Mouse (Mus musculus) CH12.LX (cell line): ENCODE measurements at regions not wholly inside any gene's neighbourhood (a gene's known extent, or its start where the extent isn't known, plus 50 kb on each side); places are given as distances from the start of the nearest gene placed in this dataset.

Experiments
- DNase-seq: peaks from one replicate; pipeline ENCODE4 v3.0.0-alpha.2; 2013; ENCODE audit errors: extremely low read depth
- H3K27ac ChIP-seq: 2 replicates; pipeline ENCODE4 v1.5.1; 2012; ENCODE audit warnings: low read depth, mild to moderate bottlenecking, control low read depth, moderate library complexity; ENCODE audit not compliant: insufficient read depth
- H3K27me3 ChIP-seq: replicated peaks from 2 replicates; pipeline ENCODE3; 2012; ENCODE audit warnings: inconsistent platforms
- H3K36me3 ChIP-seq, 2 experiments: replicated peaks in 1 of 2; 2 replicates each; pipeline versions ENCODE3 to v1.6.1; 2012; ENCODE audit warnings: inconsistent platforms in 1 of 2, low read length in 1 of 2, mild to moderate bottlenecking in 1 of 2, mixed read lengths in 1 of 2, moderate library complexity in 1 of 2; ENCODE audit not compliant: control insufficient read depth in 1 of 2, insufficient read depth in 1 of 2
- H3K4me1 ChIP-seq, 2 experiments: 2 replicates each; pipeline ENCODE4 v1.6.1; 2012; ENCODE audit warnings: inconsistent platforms in 1 of 2, moderate library complexity in 1 of 2; ENCODE audit not compliant: insufficient read depth in 2 of 2, control insufficient read depth in 1 of 2
- H3K4me2 ChIP-seq: 2 replicates; pipeline ENCODE4 v1.6.1; 2012; ENCODE audit warnings: low read depth, mild to moderate bottlenecking, control low read depth; ENCODE audit not compliant: poor library complexity, insufficient read depth, severe bottlenecking
- H3K4me3 ChIP-seq, 3 experiments: fragments of 150-350 bp in 1 of 3; sonication (generic) in 1 of 3; replicated peaks in 1 of 3; 2 replicates each; pipeline versions ENCODE3 to v1.5.1; 2011 to 2012; ENCODE audit warnings: low read depth in 2 of 3, low read length in 2 of 3, mild to moderate bottlenecking in 2 of 3, moderate library complexity in 2 of 3, control low read depth in 1 of 3, improper control_type of control experiment in 1 of 3, inconsistent platforms in 1 of 3, mixed read lengths in 1 of 3; ENCODE audit not compliant: poor library complexity in 1 of 3
- H3K79me2 ChIP-seq: replicated peaks from 2 replicates; pipeline ENCODE4 v1.6.1; 2012; ENCODE audit warnings: mild to moderate bottlenecking, moderate library complexity; ENCODE audit not compliant: control insufficient read depth, poor library complexity, insufficient read depth, severe bottlenecking; ENCODE audit errors: extremely low read depth
- H3K9ac ChIP-seq: 2 replicates; pipeline ENCODE4 v1.6.1; 2012; ENCODE audit warnings: low read depth, mild to moderate bottlenecking, control low read depth, moderate library complexity; ENCODE audit not compliant: insufficient read depth
- H3K9me3 ChIP-seq: replicated peaks from 2 replicates; pipeline ENCODE3; 2012; ENCODE audit warnings: low read length, inconsistent platforms, mixed read lengths
- BHLHE40 ChIP-seq: IDR thresholded peaks from 2 replicates; pipeline ENCODE4 v1.6.1; 2011; ENCODE audit warnings: mild to moderate bottlenecking, low read depth, low read length, improper control_type of control experiment
- CHD1 ChIP-seq: IDR thresholded peaks from 2 replicates; pipeline ENCODE4 v1.6.1; 2012; ENCODE audit warnings: low read depth, low read length, improper control_type of control experiment, inconsistent platforms
- CHD2 ChIP-seq: IDR thresholded peaks from 2 replicates; pipeline ENCODE4 v1.6.1; 2011; ENCODE audit warnings: low read length, improper control_type of control experiment
- CTCF ChIP-seq, 2 experiments: IDR thresholded peaks in 1 of 2; conservative IDR thresholded peaks in 1 of 2; 2 replicates each; pipeline ENCODE4 v1.5.1; 2011 to 2012; ENCODE audit warnings: low read depth in 2 of 2, low read length in 2 of 2, improper control_type of control experiment in 1 of 2, inconsistent platforms in 1 of 2, mild to moderate bottlenecking in 1 of 2, moderate library complexity in 1 of 2
- E2F4 ChIP-seq: IDR thresholded peaks from 2 replicates; pipeline ENCODE4 v1.6.1; 2011; ENCODE audit warnings: low read depth, low read length, improper control_type of control experiment; ENCODE audit not compliant: insufficient replicate concordance
- ELF1 ChIP-seq: IDR thresholded peaks from 2 replicates; pipeline ENCODE4 v1.6.1; 2014; ENCODE audit warnings: low read depth, mild to moderate bottlenecking, inconsistent platforms, low read length, improper control_type of control experiment
- EP300 ChIP-seq: IDR thresholded peaks from 2 replicates; pipeline ENCODE4 v1.6.1; 2011; ENCODE audit warnings: low read length, improper control_type of control experiment
- GABPA ChIP-seq: IDR thresholded peaks from 2 replicates; pipeline ENCODE4 v1.6.1; 2012; ENCODE audit warnings: low read depth, low read length, improper control_type of control experiment, inconsistent platforms; ENCODE audit not compliant: insufficient replicate concordance
- HCFC1 ChIP-seq: IDR thresholded peaks from 2 replicates; pipeline ENCODE4 v1.6.1; 2012; ENCODE audit warnings: low read depth, mild to moderate bottlenecking, inconsistent platforms, low read length, improper control_type of control experiment
- JUN ChIP-seq: IDR thresholded peaks from 2 replicates; pipeline ENCODE4 v1.6.1; 2011; ENCODE audit warnings: low read depth, mild to moderate bottlenecking, low read length, improper control_type of control experiment, moderate library complexity; ENCODE audit not compliant: insufficient read depth
- JUND ChIP-seq: conservative IDR thresholded peaks from 2 replicates; pipeline ENCODE4 v1.6.1; 2011; ENCODE audit warnings: low read depth, low read length, improper control_type of control experiment
- KAT2A ChIP-seq: IDR thresholded peaks from 2 replicates; pipeline ENCODE4 v1.6.1; 2012; ENCODE audit warnings: low read length, improper control_type of control experiment, inconsistent platforms; ENCODE audit not compliant: insufficient replicate concordance
- MAFK ChIP-seq: IDR thresholded peaks from 2 replicates; pipeline ENCODE4 v1.6.1; 2011; ENCODE audit warnings: low read length, improper control_type of control experiment; ENCODE audit not compliant: insufficient replicate concordance
- MAZ ChIP-seq: IDR thresholded peaks from 2 replicates; pipeline ENCODE4 v1.6.1; 2012; ENCODE audit warnings: low read depth, mild to moderate bottlenecking, inconsistent platforms, low read length, improper control_type of control experiment, moderate library complexity
- MEF2A ChIP-seq: IDR thresholded peaks from 2 replicates; pipeline ENCODE4 v1.6.1; 2014; ENCODE audit warnings: low read depth, mild to moderate bottlenecking, inconsistent platforms, low read length, improper control_type of control experiment, borderline replicate concordance
- MXI1 ChIP-seq: IDR thresholded peaks from 2 replicates; pipeline ENCODE4 v1.6.1; 2011; ENCODE audit warnings: mild to moderate bottlenecking, low read depth, low read length, improper control_type of control experiment
- NELFE ChIP-seq: IDR thresholded peaks from 2 replicates; pipeline ENCODE4 v1.6.1; 2011; ENCODE audit warnings: low read depth, low read length, improper control_type of control experiment
- NRF1 ChIP-seq: IDR thresholded peaks from 2 replicates; pipeline ENCODE4 v1.6.1; 2014; ENCODE audit warnings: low read depth, mild to moderate bottlenecking, inconsistent platforms, low read length, improper control_type of control experiment, moderate library complexity
- RAD21 ChIP-seq: IDR thresholded peaks from 2 replicates; pipeline ENCODE4 v1.6.1; 2011; ENCODE audit warnings: low read depth, mild to moderate bottlenecking, low read length, improper control_type of control experiment, moderate library complexity
- RCOR1 ChIP-seq: conservative IDR thresholded peaks from 2 replicates; pipeline ENCODE4 v1.6.1; 2012; ENCODE audit warnings: low read depth, mild to moderate bottlenecking, inconsistent platforms, low read length, improper control_type of control experiment
- TCF12 ChIP-seq: IDR thresholded peaks from 2 replicates; pipeline ENCODE4 v1.6.1; 2014; ENCODE audit warnings: low read depth, mild to moderate bottlenecking, inconsistent platforms, low read length, improper control_type of control experiment
- UBTF ChIP-seq: IDR thresholded peaks from 2 replicates; pipeline ENCODE4 v1.6.1; 2012; ENCODE audit warnings: low read depth, mild to moderate bottlenecking, inconsistent platforms, low read length, improper control_type of control experiment, moderate library complexity
- ZC3H11A ChIP-seq: IDR thresholded peaks from 2 replicates; pipeline ENCODE4 v1.6.1; 2012; ENCODE audit warnings: low read depth, mild to moderate bottlenecking, inconsistent platforms, low read length, improper control_type of control experiment
- ZKSCAN1 ChIP-seq: IDR thresholded peaks from 2 replicates; pipeline ENCODE4 v1.6.1; 2012; ENCODE audit warnings: low read depth, inconsistent platforms, low read length, improper control_type of control experiment, borderline replicate concordance
- dilution Hi-C: fragments of 300-500 bp; cut with MboI; formaldehyde crosslinking; loops from 2 replicates; pipeline ENCODE4 v1.14.3; 2020; ENCODE audit warnings: low sequenced_read_pairs; ENCODE audit not compliant: extremely low pct_unique_long_range_greater_than_20kb, extremely low pct_ligation_motif_present
- in situ Hi-C: fragments of 300-500 bp; cut with MboI; formaldehyde crosslinking; loops from 3 replicates; pipeline ENCODE4 v1.14.3; 2019; ENCODE audit warnings: low sequenced_read_pairs, low pct_ligation_motif_present, low pct_unique_long_range_greater_than_20kb, mixed read lengths

GRCm38 (mm10) chr10:95773425-95773980, 69.2 kb downstream of the Gm33543 start:
- Histone ChIP-seq H3K27ac (no peak overlapping the region), H3K27me3 (no peaks in the 10 kb centered on the region), H3K36me3 (no peaks in the 10 kb centered on the region), H3K4me2 (no peak overlapping the region), H3K9me3 (no peaks in the 10 kb centered on the region), H3K4me1 (no peaks in the 10 kb centered on the region), H3K79me2 (no peaks in the 10 kb centered on the region), H3K9ac (no peak overlapping the region), H3K4me3 (no peak overlapping the region)
- TF ChIP-seq MEF2A: no peak
- no peak for TF ChIP-seq HCFC1
- no peak for TF ChIP-seq RAD21
- no peak for TF ChIP-seq CHD1
- no peak for TF ChIP-seq MXI1
- TF ChIP-seq E2F4: no peak
- no peak for TF ChIP-seq CTCF (conservative IDR thresholded peaks at IDR 0.05 in 1 of 2, IDR thresholded peaks at IDR 0.05 in 1 of 2; ENCODE audit: low read depth in 2 of 2, low read length in 2 of 2)
- no peak for TF ChIP-seq UBTF
- no peak for TF ChIP-seq JUN
- no peak for TF ChIP-seq MAZ
- no peak for TF ChIP-seq GABPA
- no peak for TF ChIP-seq RCOR1
- no peak for TF ChIP-seq TCF12
- no peak for TF ChIP-seq JUND
- TF ChIP-seq NRF1: no peak
- no peak for TF ChIP-seq KAT2A
- TF ChIP-seq ELF1: no peak
- in situ Hi-C loops: no loop called here
- DNase-seq: no peak
- dilution Hi-C loops: no loop called here

- in situ Hi-C loops: no loop called here
- dilution Hi-C loops: no loop called here
These were observed 69.8 kb downstream of the Gm33543 start for GRCm38 (mm10) chr10:95772811-95773424.

More at GRCm38 (mm10) chr10:95772811-95773424, 69.8 kb downstream of the Gm33543 start:
- H3K9ac ChIP-seq: no peak overlapping the region
- H3K9me3 ChIP-seq: no peaks in the 10 kb centered on the region
- no peak overlapping the region for H3K4me2 ChIP-seq
- no peaks in the 10 kb centered on the region for H3K27me3 ChIP-seq
- DNase-seq: no peak
- H3K79me2 ChIP-seq: no peaks in the 10 kb centered on the region
- no peaks in the 10 kb centered on the region for H3K36me3 ChIP-seq
- no peak overlapping the region for H3K27ac ChIP-seq
- no peak for TF ChIP-seq BHLHE40
- no peak for TF ChIP-seq ELF1
- no peak for TF ChIP-seq RCOR1
- no peak for TF ChIP-seq MAFK
- TF ChIP-seq JUND: no peak
- no peak for TF ChIP-seq ZC3H11A
- TF ChIP-seq CHD2: no peak
- TF ChIP-seq MAZ: no peak
- no peak for TF ChIP-seq EP300
- TF ChIP-seq NELFE: no peak
- no peak for TF ChIP-seq ZKSCAN1
- TF ChIP-seq, all 38 proteins: peak for 0
- Histone ChIP-seq H3K4me3 (no peak overlapping the region), H3K4me1 (peaks cover 2 to 3% of the 10 kb centered on the region in 2 experiments; a peak in 3 of 4 replicates)
